Mouse (Mus musculus) megakaryocyte, embryonic 14.5 days (primary cell): ENCODE measurements around the gene Drp2.

ENCODE experiments used
- FLI1 ChIP-seq: IDR thresholded peaks from 2 replicates; pipeline ENCODE4 v1.6.1; 2012; ENCODE audit warnings: low read length, inconsistent platforms, mixed read lengths
- GATA1 ChIP-seq: IDR thresholded peaks from 3 replicates; pipeline ENCODE4 v1.6.1; 2012; ENCODE audit warnings: mixed read lengths, low read length, inconsistent platforms, borderline replicate concordance

DNA sequence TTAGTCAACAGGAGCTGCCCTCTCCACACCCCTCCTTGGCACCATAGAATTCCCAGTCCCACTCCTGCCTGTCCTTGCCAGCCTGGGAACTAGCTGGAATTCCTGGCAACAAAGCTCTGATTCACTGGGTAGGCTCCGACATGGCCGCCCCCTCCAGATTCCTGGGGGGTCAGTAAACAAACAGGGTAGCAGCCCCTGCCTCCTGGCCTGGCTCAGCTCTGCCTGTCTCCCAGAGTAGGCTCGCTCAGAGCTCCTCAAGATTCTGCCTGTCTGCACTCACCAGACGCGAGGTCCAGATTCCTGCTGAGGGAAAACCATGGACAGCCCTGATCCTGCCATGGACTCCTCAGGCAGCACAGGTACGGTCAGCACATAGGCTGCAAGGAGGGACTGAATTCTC lies 22.5 kb downstream of the Drp2 start:
- no peak for TF ChIP-seq FLI1
- no peak for TF ChIP-seq GATA1
